Mouse (Mus musculus) central nervous system, embryonic 18 days (tissue): ENCODE data around the gene Ptpn18. TPM values are rescaled to one million over a fixed set of nuclear protein-coding genes. Genes with fewer than 3 reads are reported as not detected.

ENCODE experiments used
- polyA plus RNA-seq: library from polyadenylated mRNA; depleted of rRNA; stranded (reverse); fragments of >200 nt; gene quantifications from 2 replicates; pipeline ENCODE4 v1.2.3, GENCODE M21; 2012; rRNA removed

Ptpn18 gene
- 6.6 TPM in 2 replicates for polyA plus RNA-seq

GRCm38 (mm10) chr1:34459284-34460060 is at the start of gene Ptpn18:
TSS of gene Ptpn18 (plus strand) at chr1:34459762.

GRCm38 (mm10) chr1:34439215-34439960 is 20.2 kb upstream of the Ptpn18 start, which contains the start of the genes Ccdc115 and Imp4:
TSS of gene Ccdc115 (minus strand) at chr1:34439672.
TSS of gene Imp4 (plus strand) at chr1:34439851.

Other genes starting within 250 kb of the Ptpn18 start
- 56.5 and 59.1 TPM in 2 replicates for gene Ccdc115, start 20.1 kb upstream of the Ptpn18 start, polyA plus RNA-seq
- gene Imp4, start 19.9 kb upstream of the Ptpn18 start, polyA plus RNA-seq, result 28.5 and 30.0 TPM in 2 replicates
- gene Prss39, start 38.6 kb downstream of the Ptpn18 start, polyA plus RNA-seq, result not detected in 2 replicates
- gene Cfc1, start 75.9 kb downstream of the Ptpn18 start, polyA plus RNA-seq, result 0.25 and 0.43 TPM in 2 replicates
- gene Prss40, start 101.2 kb downstream of the Ptpn18 start, polyA plus RNA-seq, result not detected in 2 replicates
- 26.7 and 27.2 TPM in 2 replicates for gene Amer3, start 119.9 kb downstream of the Ptpn18 start, polyA plus RNA-seq